Mouse (Mus musculus) spleen, adult 2 months (tissue): ENCODE results near the gene Wwtr1.

Experiments
- CTCF ChIP-seq: fragments of 200-500 bp; IDR thresholded peaks from 2 replicates; pipeline ENCODE4 v1.5.1; 2011; ENCODE audit warnings: mild to moderate bottlenecking, inconsistent platforms; ENCODE audit not compliant: insufficient read depth, insufficient read length, insufficient replicate concordance; ENCODE audit errors: extremely low read depth
- POLR2A ChIP-seq: fragments of 200-500 bp; IDR thresholded peaks from 2 replicates; pipeline ENCODE4 v1.6.1; 2011; ENCODE audit warnings: low read depth, low read length, inconsistent platforms

- TF ChIP-seq POLR2A, result no peak
- TF ChIP-seq CTCF, result no peak
These were observed 36.1 kb upstream of the Wwtr1 start for GRCm38 (mm10) chr3:57611776-57612175.
